Mouse (Mus musculus) ovary, adult 18-20 months (tissue): Measurements from ENCODE around the gene Mdfi.

Source experiments
- DNase-seq: peaks from one replicate; pipeline ENCODE4 v3.0.0; 2022; ENCODE audit warnings: low spot score, mixed read lengths

Mdfi gene

DNA sequence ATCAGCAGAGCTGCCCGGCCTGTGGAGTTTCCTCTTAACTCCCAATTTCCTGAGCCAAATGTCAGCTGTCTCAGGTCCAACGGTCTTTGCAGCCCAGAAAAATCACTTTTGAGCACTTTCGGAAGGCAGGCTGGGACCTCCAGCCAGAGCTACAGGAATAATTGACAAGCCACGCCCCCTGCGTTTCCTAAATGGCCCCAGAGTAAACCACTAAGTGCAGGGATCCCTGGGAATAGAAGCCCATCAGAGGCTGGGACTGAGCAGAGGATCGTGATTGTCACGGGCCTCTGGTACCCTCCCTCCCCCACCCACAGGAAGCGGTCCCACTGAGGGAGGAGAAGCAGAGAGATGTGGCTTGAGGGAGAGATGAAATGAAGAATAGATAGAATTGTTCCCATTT lies 31.7 kb downstream of the Mdfi start:
- no peak for DNase-seq

DNA sequence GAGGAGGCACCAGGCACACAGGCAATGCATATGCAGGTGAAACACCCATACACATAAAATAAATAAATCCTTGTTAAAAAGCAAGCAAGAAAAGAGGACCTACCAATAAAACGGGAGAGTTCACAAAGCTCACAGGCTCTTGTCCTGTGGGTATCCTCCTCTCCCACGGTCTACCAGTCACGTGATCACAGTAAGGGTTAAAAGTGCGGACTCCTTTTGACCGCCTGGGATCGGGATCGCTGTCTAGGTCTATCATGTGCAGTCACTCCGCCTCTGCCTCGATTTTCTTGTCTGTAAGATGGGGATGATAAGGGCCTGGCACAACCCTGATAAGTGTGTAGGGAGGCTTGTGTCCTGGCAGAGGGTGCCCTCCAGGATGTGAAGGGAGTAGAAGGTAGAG lies 37.1 kb downstream of the Mdfi start:
- no peak for DNase-seq

DNA sequence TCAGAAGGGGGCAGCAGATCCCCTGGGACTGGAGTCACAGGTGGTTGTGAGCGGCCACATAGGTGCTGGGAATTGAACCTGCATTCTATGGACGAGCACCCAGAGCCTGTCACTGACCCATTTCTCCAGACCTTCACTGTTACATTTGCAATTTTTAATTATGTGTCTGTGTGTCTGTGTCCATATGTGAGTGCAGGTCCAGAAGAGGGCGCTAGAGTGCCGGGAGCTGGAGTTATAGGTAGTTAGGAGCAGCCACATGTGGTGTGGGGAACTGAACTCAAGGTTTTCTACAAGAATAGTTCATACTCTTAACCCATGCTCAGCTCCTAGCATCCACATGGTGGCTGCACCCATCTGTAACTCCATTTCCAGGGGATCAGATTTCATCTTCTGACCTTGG lies 37.5 kb downstream of the Mdfi start:
- no peak for DNase-seq

DNA sequence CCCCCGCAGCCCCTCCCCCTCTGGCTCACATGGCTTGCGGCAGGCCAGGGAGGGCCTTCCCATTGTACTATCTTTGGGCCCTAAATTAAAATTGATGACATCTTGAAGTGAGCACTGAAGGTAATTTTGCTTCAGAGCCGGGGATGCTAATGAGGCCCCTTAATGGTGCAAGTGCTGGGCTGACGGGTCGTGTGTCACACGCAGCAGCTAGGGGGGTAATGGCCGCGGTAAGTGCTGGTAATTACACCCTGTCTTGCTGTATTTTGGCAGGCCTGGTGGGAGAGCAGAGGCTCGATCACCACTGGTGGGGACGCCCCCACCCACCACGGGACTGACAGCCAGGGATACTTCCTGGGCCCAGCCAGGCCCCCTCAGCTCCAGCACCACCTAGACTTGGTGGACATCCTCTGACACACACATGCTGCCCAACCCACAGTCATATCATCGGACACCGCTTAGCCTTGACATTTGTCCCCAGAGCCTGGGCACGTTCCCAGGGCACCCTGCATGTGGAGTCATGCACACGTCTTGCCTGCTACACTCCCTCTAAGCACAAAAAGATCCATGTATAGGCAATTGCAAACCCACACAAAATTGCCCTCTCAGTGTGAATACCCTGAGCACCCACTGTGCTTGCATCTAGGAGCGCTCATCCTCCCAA lies 38.2 kb downstream of the Mdfi start:
- DNase-seq, result no peak

DNA sequence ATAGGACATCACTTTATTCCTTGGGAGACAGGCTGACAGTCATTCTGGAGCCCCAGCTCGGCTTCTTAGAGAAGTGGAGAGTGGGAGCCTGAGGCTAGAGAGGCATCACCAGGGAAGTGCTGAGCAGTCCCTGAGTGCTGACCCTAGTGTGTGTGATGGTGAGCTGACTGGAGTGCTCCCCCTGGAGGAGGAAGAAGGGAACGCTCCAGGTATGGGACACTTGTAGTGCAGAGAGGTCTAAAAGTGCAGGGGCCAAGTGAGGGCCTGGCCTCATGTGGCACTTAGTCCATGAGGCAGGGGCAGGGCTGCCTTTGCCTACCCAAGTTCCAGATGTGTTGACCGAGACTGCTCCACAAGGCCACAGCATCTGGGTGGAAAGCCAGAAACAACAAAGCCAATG lies 39.0 kb downstream of the Mdfi start:
- no peak for DNase-seq

DNA sequence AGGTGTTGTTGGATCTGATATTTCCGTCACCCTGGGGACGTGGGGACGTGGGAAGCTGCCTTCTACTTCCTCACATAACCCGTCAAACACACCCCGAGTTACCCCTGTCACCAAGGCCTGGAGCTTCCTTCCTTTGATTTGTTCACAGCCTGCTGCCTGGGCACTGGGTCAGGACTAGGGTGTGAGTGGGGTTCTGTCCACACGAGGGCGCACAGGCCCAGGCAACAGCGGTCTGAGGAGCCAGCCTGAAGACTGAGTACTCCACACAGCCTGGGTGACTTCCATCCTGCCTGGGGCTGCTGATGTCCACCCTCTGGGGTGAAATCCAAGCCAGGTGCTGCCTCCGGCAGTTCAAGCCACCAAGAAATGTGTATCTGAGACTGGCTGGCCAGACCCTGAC lies 41.1 kb downstream of the Mdfi start:
- DNase-seq, result peak; percentile 62

DNA sequence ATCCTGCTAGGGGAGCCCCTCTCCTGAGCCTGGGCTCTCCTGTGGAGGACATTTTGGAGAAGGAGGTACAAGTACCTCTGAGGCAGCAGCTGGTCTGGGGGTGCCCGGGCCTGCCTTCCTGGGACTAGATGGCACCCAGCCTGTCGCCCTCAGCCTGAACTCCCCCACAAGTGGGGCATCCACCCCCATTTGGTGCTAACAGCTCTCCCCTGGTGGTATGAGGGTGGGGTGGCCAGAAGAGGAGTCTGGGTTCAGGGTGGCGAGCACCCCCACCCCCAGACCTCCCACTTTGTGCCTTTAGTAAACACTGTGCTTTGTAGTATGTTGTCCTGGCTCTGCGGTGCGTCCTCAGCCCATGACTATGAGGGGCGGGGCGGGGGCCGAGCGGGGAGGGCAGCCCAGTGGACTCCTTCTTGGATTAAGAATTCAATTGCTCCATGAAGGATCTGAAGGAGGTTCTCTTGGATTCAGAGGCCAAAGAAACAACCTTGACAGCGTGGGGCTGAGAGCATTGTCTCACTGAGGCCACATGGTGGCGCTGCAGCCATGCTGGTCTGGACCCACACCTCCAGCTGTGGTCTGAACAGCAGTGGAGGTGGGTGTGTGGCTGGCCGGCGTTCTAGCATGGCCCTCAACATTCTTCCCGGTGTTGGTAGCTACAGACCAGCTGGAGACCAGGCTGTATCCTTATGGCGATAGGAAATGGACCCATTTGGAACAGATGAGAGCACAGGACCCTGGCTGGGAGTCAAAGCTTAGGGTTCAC lies 42.2 kb downstream of the Mdfi start:
- peak; percentile 54 for DNase-seq

DNA sequence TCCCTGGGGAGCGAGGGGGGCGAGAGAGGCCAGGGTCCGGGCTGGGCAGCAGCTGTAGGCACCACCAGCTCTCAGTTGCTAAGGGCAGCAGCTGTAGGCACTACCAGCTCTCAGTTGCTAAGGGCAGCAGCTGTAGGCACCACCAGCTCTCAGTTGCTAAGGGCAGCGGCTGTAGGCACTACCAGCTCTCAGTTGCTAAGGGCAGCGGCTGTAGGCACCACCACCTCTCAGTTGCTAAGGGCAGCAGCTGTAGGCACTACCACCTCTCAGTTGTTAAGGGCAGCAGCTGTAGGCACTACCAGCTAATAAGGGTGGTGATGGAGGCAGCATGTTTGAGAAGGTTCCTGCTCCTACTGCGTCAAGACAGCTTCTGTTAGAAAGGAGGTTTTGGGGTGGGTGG lies 45.5 kb downstream of the Mdfi start:
- DNase-seq, result no peak

DNA sequence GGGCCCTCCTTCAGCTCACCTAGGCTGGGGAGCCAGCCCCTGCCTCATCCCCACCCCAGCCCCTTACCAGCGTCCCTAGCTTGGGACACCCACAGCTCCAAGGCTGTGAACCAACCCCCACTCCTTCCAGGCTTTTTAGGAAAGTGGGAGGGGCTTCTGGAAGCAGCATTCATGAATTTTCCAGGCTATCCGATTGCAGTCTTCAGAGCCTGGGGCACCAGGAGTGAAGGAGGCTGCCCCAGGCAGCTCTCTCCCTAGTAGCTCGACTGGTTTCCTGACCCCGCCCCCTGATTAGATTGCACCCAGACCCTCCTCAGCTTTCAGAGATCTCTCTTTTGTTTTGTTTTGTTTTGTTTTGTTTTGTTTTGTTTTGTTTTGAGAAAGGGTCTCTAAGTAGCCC lies 46.2 kb downstream of the Mdfi start:
- no peak for DNase-seq

DNA sequence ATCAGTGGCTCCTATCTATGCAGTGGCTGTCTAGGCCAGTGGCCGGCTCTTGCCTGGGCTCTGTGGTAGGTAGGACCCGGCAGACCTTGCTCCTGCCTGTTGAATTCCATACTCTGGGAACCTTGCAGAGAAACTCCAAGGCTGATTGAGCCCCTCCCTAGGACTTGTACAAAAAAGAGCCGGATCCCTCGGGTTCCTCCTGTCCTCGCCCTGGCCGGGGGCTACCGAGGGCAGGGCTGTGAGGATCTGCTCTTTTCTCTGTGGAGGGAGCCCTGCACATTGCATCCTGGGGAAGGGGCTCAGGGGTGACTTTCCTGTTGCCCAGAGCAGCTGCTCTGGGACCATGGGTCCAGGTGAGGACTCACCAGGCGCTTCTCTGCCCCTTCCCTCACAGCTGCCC lies 46.9 kb downstream of the Mdfi start:
- DNase-seq, result no peak

DNA sequence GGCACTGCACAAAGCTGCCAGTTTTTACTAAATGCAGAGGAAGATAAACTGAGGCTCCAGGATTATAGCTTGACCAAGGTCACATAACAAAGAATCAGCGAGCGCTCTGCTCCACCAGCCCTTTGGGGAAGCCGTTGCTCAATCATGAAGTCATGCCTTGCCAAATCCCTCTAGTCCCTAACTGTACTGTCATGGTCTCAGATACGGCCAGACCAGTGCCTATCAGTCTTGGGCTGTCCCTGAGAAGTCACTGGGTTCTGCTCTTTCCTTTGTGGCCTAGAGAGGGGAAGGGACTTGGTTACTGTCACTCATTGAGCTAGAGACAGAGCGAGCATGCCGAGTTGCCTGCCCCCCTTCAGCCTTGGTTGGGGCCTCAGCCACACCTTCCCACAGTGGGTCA lies 50.1 kb downstream of the Mdfi start:
- no peak for DNase-seq

DNA sequence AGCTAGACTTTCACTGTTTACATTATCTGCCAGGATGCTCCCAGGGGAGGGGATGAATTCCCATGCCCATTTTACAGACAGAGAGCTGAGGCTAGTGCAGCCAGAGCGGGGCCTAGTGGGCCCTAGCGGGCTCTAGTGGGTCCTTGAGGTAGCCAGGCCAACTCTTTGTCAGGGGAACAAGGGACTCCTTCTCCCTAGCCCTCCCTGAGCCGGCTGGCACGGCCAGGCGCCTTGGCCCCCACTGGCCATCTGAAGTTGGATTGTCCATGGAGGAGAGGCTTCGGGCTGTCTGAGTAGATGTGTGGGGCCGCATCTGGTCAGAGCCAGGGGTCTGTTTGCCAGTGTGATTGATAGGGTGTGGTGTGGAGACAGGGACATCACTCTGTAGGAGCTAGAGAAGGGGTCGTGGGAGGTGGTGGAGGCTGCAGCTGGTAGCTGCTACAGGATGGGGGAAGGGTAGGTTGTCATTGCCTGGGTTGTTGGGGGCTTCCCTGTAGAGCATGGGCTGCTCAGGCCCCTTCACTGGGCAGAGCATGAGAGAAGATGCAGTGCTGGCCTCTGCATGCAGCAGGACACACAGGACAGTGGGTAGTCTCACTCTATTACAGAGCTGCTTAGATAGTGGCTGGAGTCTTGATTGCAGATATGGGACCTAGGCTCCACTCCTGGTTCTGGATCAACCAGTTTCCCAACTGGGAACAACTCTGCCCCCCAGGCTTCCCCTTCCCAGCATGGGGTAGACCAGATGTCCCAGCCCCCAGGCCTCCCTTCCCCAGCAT lies 50.9 kb downstream of the Mdfi start:
- DNase-seq, result no peak

DNA sequence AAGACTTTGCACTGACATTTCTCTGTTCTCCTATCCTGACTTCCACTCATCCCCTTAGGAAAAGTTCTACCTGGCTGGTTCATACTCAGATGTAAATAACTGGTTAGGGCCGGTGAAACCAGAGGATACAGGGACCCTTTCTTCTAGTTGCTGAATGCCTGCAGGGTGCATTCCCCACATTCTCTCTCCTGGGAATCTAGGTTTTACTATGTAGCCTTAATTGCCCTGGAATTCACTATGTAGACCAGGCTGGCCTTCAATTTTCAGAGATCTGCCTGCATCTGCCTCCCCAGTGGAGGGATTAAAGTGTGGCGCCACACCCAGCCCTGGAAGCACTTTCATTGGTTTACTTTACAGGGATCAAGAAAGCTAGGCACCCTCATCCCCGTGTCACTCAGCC lies 52.0 kb downstream of the Mdfi start:
- DNase-seq, result no peak

DNA sequence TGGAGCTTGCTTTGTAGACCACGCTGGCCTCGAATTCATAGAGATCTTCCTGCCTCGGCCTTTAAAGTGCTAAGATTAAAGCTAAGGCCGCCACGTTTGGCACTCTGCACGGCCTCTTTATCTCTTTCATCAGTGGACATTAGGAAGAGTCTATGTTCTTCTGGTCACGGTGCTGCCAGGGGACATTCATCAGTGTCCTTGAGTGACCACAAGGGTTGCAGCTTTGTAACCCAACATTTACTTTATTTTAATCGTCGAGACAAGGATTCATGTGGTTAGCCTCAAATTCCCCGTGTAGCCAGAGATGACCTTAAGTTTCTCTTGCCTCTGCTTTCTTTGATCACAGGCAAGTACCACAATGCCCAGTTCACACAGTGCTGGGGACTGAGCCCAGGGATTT lies 54.0 kb downstream of the Mdfi start:
- no peak for DNase-seq

DNA sequence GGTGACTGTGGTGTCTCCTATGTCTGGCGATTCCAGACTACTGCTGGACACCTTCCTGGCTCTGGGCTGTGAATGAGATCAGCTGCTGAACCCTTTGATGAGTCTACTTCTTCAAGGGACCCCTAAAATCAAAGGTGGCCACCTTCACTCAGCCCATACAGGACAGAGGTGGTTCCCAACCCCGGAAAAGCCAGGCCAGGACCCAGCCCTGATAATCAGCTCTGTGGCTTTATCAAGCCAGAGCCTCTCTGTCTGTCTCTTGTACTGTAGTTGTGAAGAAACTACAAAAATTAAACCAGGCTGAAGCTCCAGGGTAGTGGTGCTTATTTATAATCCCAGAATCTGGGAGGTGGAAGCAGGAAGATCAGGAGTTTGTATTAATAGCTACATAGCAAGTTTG lies 57.4 kb downstream of the Mdfi start:
- no peak for DNase-seq

DNA sequence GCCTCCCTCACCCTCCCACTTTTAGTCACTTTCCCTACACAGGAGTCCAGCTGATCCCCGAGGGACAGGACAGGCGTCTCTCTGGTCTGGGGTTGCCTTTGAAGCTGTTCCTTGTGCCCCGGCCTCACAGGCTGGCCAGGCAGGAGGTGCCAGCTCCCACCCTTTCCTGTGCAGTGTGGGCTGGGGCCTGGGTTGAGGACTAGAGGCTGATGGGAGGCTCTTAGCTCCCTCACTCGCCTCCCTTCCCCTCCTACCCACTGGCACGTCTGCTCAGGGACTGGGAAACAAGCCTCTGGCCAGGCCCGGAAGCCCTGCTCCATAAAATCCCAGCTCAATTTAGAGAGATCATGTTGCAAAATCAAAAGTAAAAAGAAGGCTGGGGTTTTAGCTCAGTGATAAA lies 60.9 kb downstream of the Mdfi start:
- no peak for DNase-seq

DNA sequence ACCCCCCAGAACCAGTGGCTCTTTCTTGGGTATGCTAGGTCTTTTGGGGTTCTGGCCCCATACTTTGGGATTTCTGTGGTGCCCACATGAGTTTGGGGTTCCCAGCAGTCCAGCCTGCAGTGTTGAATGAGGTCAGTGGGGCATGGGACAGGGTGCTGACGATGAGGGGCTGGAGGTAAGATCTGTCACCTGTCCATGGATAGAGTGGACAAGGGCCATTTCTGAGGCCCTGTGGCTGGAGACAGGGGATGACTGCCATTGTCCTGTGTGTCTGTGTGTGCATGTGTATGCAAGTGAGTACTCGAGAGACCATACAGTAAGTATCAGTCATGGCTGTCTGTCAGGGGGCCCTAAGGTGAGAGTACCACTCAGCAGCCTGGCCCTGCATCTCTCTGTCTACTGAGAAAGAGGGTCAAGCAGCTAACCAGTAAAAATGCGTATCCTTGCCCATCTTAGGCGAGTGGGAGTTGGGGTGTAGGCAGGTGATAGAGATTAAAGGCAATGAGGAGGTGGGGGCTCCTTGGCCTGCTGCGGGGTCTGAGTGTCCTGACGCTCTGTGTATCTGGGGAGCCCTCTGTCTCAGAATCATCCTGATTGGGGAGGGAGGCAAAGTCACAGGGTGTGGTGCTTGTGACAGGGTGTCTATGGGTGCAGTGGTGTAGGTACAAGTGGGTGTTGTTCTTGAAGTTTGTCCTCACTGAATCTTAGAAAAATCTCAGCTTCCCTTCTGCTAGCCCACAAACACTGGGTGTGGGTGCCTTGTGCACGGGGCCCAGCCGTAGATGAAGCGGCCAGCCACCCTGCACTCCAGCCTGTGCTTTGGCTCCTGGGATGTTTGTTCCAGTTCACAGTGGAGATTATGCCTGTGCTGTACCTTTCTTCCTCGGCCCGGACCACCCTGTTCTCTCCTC lies 64.8 kb downstream of the Mdfi start:
- no peak for DNase-seq

DNA sequence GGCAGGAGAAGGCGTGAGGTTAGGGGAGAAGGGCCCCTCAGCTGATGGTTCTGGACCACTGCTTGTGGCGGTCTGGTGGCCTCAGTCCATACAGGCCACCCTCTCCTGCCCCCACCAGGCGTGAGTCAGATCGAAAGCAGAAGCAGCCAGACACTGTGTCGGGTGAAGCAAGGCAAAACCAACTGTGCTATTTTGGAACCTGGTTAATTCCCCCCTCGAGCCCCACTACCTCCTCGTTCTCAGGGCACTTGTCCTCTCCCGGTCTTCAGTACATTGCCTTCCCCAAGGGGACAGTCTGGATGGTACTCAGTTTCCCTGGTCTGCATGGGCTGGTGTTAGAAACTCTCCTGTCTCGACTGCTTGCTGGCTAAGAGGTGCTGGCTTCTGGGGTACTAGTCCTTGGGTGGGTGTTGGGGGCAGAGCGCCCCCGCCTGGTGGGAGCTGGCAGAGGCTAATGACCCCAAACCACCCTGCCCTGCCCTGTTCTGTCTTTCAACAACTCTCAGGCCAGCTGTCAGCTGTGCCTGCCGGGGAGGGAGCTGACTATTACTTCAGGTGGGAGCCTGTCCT lies 65.7 kb downstream of the Mdfi start:
- DNase-seq, result no peak

DNA sequence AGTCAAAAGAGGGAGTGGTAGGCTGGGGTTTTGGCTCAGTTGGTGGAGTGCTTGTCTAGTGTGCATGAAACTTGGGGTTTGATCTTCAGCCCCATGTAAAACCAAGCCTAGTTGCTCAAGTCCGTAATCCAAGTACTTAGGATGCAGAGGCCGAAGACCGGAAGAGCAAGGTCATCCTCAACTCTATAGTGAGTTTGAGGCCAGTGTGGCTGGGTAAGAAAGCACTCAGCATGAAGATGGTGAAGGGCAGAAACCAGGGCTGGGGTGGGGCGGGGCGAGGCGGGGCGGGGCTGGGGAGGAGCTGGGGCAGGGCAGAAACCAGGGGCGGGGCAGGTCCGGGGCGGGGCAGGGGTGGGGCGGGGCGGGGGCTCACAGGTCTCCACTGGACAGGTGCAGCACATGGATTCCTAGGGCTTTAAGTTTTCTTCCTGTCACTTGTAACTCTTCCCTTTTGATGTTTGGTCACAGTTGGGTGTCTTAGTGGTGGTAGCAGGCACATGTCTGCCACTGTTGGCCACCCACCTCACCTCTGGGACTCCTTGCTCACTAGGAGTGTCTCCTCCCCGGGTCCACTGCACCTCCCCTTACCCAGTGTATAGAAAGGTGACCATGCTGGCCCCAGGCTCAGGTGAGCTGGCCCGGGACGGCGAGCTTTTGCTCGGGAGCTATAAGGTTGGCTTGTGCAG lies 66.9 kb downstream of the Mdfi start:
- DNase-seq, result no peak

DNA sequence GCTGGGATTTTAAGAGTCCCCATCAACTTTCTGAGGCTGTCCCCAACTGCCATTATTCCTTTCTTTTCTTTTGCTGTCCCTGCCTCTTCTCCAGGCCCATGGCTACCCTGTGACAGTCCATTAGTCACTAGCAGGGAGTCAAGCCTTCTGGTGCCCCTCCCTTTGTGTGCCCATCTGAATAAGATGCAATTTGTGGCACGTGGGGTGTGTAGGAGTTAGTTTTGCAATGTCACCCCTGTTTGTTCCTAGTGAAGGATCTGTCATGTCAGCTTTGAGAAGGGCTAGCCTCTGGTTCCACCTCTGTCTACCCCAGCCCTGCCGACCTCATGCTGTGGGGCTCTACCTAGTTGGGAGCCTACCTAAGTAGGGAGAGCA lies 67.4 kb downstream of the Mdfi start:
- no peak for DNase-seq

DNA sequence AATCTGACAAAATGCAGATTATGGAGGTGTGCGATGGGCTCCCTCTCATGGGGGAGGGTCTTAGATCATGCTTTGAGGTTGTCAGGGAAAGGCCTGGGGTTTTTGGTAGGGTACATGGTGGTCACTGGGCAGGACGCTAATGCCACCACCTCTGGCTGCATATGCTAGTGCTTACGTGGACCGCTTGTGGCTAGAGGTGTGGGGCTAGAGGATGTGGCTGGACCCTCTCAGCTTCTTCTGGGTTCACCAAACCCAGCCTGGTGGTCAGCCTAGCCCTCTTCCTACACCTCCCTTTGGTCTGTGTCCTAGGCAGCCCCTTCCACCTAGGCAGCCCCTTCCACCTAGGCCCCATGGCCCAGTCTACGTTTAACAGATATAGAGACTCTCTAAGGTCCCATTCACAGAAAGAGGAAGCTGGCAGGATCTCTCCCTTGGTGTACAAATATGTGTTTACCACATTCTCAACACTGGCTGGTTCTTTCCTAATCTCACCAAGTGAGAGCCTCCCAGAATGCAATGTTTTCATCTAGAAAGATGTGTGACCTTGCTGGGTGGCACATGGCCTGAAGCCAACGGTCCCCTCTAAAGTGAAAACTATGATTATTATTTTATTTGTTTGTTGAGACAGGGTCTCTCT lies 68.0 kb downstream of the Mdfi start:
- no peak for DNase-seq
